Mouse (Mus musculus) liver, postnatal 0 days (tissue): ENCODE data around the gene Jmjd8.

Experiments
- CTCF ChIP-seq: sonication (generic); IDR thresholded peaks from 2 replicates; pipeline ENCODE4 v1.5.1; 2016; ENCODE audit warnings: antibody characterized with exemption, low read depth
- EP300 ChIP-seq: IDR thresholded peaks from 2 replicates; pipeline ENCODE4 v1.6.1; 2016; ENCODE audit warnings: antibody characterized with exemption, low read depth, mild to moderate bottlenecking

DNA sequence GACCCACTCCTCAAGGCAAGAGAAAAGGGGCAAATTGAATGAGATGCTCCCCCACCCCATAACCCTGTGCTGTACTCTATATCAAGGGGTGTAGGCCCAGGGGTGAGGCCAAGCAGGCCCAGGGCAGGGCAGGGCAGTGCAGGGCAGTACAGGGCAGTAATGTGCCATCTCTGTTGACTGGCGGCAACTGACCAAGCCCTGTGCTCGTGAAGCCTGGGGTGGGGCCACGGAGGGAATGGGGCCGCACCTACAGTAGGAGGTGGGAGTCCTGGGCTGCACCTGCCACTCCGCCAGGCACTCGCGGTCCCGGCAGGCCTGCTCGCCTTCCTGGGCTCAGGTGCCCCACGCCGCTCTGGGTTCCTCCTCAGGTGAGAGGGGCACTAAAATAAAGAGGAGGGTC lies 36.6 kb downstream of the Jmjd8 start:
- TF ChIP-seq CTCF (no peak), EP300 (no peak)
